Mouse (Mus musculus) duodenum, adult 2 months (tissue): Measurements from ENCODE around the gene Hras. TPM values are rescaled to one million over a fixed set of nuclear protein-coding genes. Genes with fewer than 3 reads are reported as not detected.

Source experiments
- polyA plus RNA-seq: library from polyadenylated mRNA; depleted of rRNA; stranded (reverse); fragments of >200 nt; gene quantifications from 2 replicates; pipeline ENCODE4 v1.2.3, GENCODE M21; 2012; ENCODE audit warnings: low replicate concordance; rRNA removed

Gene Hras
- 42.6 and 50.0 TPM in 2 replicates for polyA plus RNA-seq

DNA sequence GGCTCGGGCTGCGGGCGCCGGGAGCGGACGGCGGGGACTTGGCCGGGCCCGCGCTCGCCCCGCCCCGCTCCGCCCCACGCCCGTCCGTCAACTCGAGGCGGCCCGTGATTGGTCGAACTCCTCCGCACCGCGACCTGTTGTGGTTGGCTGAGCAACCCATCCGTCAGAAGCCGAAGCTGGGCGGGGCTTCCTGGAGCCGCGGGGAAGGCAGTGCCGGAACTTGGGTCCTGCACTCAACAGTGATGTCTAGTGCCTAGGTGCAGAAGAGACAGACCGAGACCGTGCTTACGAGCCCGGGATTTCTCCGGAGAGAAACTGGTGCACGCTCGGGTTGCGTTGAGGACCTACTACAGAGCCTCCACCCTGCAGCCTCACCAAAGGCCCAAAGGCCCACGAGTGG, at the start of gene Hras, which contains the start of gene Lrrc56:
Gene Hras, minus strand, starts transcription at position 58 of the 400 bp plus-strand sequence.
Gene Lrrc56, plus strand, starts transcription at position 210 of the 400 bp plus-strand sequence.

DNA sequence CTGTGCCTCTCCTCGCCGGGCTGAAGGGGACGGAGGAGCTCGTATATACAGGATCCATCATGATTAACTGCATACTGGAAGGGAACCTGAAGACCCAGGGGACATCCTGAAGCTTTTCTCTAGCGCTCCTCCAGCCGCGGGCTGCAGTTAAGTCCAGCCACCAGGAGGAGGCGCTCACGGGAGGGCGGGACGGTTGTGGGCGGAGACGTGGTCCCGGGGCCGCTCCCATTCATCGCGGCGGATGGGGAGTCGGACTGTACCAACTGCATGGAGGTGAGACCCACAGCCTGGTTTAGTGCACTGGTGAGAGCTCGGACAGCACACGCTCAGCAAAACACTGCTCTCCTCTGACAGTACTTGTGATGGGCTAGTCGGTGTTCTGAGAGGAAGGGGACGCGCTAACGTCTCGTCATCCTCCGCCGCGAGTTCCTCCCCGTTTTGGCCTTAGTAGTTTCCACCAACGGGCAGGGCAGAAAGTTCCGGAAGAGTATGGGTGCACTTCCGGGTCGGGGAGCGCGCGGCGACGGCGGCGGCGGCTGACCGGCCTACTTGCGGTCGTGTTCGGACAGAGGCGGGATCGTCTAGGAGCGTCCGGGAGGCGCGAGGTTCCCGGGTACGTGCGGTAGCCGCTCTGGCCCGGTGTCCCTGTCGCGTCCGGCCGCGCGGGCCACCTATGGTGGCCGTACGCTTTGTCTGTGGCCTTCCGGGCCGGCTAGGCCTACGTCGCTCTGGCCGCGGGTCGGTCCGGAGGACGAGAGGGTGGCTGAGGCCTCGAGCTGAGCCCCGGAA, 34.7 kb upstream of the Hras start, which contains the start of gene Phrf1:
Gene Phrf1, plus strand, starts transcription at position 506 of the 789 bp plus-strand sequence.

DNA sequence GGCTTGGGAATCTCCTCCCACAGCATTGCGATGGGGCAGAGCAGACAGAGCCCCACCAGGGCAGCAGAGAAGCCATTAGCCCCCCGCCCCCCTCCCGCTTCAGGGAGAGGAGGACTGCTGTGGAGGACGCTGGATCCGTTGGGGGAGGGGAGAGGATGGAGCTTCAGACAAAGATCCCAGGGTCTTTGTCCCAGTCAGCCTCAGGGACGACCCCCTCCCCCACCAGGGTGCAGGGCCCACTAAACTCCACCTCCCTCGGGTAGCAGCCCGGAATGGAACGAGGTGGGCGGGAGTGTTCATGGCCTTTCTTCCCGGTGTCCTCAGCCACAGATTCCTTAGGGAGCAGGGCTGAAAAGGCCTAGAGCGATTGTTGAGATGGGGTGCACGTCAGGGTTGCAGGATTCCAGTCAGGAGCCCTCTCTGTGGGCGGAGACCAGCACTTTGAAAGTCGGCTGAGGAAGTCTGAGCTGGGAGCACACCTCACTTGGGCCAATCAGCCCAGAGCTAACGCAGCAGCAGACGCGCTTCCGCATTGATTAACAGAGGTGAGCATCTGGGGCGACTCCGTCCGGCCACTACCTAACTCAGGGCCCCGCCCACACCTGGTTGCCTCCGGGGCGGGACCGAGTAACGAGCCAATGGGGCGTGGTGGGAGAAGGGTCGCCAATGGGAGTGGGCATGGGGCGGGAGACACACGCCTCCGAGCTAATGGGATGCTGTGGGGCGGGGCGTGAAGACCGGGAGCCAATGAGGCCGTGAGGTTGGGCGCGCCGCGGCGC, 21.5 kb upstream of the Hras start, which contains the start of gene Rassf7:
Gene Rassf7, plus strand, starts transcription at position 760 of the 779 bp plus-strand sequence.

GRCm38 (mm10) chr7:141213605-141214235, 19.9 kb upstream of the Hras start, which contains the start of gene Lmntd2:
TSS of gene Lmntd2 (minus strand) at chr7:141214080.

DNA sequence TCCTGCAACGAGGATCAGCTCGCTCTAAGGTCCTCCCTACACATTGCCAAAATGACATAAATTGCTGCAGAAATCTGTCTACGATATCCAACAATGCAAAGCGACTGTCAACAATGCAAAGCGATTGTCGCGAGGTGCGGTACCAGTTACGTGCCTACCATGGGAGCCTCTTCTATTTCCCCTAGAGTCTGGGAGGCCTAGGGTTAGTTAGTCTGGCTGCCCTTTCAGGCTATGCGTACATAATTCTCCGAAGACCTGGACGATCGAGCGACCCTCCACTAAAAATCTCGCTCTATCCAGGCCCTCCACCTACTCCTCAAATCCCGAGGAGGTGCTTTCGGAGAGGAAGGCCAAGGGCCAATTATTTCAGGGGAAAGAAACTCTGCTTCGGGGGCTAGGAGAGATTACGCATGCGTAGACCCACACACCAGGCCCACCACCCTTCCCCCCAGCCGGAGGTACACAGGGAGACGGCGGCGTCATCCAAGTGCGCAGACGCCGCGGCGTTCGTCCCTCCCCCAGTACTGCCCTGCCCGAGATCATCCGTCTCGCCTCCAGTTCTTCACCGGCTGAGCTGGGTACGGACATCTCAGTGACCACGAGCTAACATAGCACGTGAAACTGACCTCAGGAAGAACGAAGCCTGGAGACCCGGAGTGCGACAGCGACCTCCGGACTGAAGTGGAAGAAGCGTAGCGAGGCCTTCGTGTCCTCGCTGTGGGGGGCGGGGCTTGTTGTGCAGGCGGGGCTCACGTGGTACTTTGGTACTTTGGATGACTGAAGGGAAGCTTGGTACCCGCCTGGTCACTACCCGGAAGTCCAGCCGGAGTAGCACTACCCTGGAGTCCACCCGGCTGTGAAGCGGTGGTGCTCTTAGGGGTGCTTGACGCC, 21.4 kb downstream of the Hras start, which contains the start of gene Rnh1:
Gene Rnh1, minus strand, starts transcription at position 742 of the 891 bp plus-strand sequence.

Other genes starting within 250 kb of the Hras start
- 1.1 and 1.3 TPM in 2 replicates for gene Ifitm5, start 243.7 kb downstream of the Hras start, polyA plus RNA-seq
- gene Gm45717, start 238.1 kb downstream of the Hras start, polyA plus RNA-seq, result not detected in 2 replicates
- 322 and 327 TPM in 2 replicates for gene Ifitm2, start 238.0 kb downstream of the Hras start, polyA plus RNA-seq
- gene Ifitm1, start 226.8 kb downstream of the Hras start, polyA plus RNA-seq, result 69.2 and 79.8 TPM in 2 replicates
- 90.0 and 119 TPM in 2 replicates for gene Ifitm3, start 183.2 kb downstream of the Hras start, polyA plus RNA-seq
- gene Ifitm6, start 176.1 kb downstream of the Hras start, polyA plus RNA-seq, result 0.75 and 2.8 TPM in 2 replicates
- gene Gm17387, start 164.9 kb downstream of the Hras start, polyA plus RNA-seq, result not detected in 2 replicates
- gene B4galnt4, start 132.9 kb downstream of the Hras start, polyA plus RNA-seq, result 12.4 and 24.8 TPM in 2 replicates
- 124 and 153 TPM in 2 replicates for gene Pkp3, start 115.8 kb downstream of the Hras start, polyA plus RNA-seq
- 36.7 and 51.6 TPM in 2 replicates for gene Sigirr, start 93.4 kb downstream of the Hras start, polyA plus RNA-seq
- gene Ano9, start 76.2 kb downstream of the Hras start, polyA plus RNA-seq, result 63.8 and 73.8 TPM in 2 replicates
- 22.2 and 35.2 TPM in 2 replicates for gene Ptdss2, start 71.6 kb downstream of the Hras start, polyA plus RNA-seq
- gene Rnh1, start 21.1 kb downstream of the Hras start, polyA plus RNA-seq, result 101 and 118 TPM in 2 replicates
- gene Lrrc56, start 152 bp upstream of the Hras start, polyA plus RNA-seq, result 6.5 and 9.6 TPM in 2 replicates
- gene Lmntd2, start 20.1 kb upstream of the Hras start, polyA plus RNA-seq, result 9.3 and 10.1 TPM in 2 replicates
- 141 and 227 TPM in 2 replicates for gene Rassf7, start 21.9 kb upstream of the Hras start, polyA plus RNA-seq
- gene Phrf1, start 34.8 kb upstream of the Hras start, polyA plus RNA-seq, result 28.2 and 33.6 TPM in 2 replicates
- 130 and 684 TPM in 2 replicates for gene Irf7, start 72.5 kb upstream of the Hras start, polyA plus RNA-seq
- 584 and 1,633 TPM in 2 replicates for gene Cdhr5, start 82.8 kb upstream of the Hras start, polyA plus RNA-seq
- gene Sct, start 85.1 kb upstream of the Hras start, polyA plus RNA-seq, result 313 and 900 TPM in 2 replicates
- gene Drd4, start 98.0 kb upstream of the Hras start, polyA plus RNA-seq, result 0.08 and 0.33 TPM in 2 replicates
- gene Deaf1, start 133.7 kb upstream of the Hras start, polyA plus RNA-seq, result 25.6 and 42.3 TPM in 2 replicates
- gene Tmem80, start 133.7 kb upstream of the Hras start, polyA plus RNA-seq, result 17.7 and 21.9 TPM in 2 replicates
- gene Eps8l2, start 144.9 kb upstream of the Hras start, polyA plus RNA-seq, result 289 and 479 TPM in 2 replicates
- 174 and 342 TPM in 2 replicates for gene Taldo1, start 198.2 kb upstream of the Hras start, polyA plus RNA-seq
- 22.6 and 44.4 TPM in 2 replicates for gene Gatd1, start 220.1 kb upstream of the Hras start, polyA plus RNA-seq
- gene Cend1, start 235.5 kb upstream of the Hras start, polyA plus RNA-seq, result 1.1 TPM in 2 replicates
- 93.2 and 420 TPM in 2 replicates for gene Slc25a22, start 243.9 kb upstream of the Hras start, polyA plus RNA-seq